Mouse (Mus musculus): Measurements from ENCODE around the gene Ubr3. TPM values are rescaled to one million over a fixed set of nuclear protein-coding genes. Genes with fewer than 3 reads are reported as not detected.
A peak's percentile ranks its signal among the peaks of the same experiment; 100 is the strongest.

Ubr3 gene
- polyA plus RNA-seq, 1 experiment, result 6.3 TPM

DNA sequence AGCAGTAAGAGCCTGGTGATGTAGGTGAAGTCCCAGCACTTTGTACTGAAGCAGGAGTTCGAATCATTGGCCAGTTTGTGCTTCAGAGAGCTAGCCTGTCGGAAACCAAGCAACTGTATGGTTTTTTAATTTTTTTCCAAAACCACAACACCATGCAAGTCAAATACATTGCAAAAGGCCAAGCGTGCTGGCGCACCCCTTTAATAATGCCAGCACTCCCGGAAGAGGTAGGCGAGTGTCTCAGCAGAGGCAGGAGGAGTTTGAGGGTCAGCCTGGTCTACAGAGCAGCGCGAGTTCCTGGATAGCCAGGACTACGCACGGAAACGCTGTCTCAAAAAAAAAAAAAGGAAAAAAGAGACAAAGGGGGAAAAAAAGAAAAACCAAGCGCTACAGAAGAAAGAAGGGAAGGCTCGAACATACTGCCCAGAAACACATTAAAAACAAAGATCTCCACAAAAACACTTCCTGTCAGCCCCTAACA lies 36.0 kb upstream of the Ubr3 start:
- no peaks in the 10 kb centered on the region for H3K27me3 ChIP-seq (ENCODE audit: control insufficient read depth, insufficient read depth, insufficient read length)
- H3K4me3 ChIP-seq (ENCODE audit: insufficient read depth, poor library complexity, severe bottlenecking), result peak overlapping the region; percentile 98
- peaks cover 33% of the 10 kb centered on the region for H3K36me3 ChIP-seq (ENCODE audit: control insufficient read depth, insufficient read depth)
- H3K79me3 ChIP-seq (ENCODE audit: low read depth), result peaks cover 42% of the 10 kb centered on the region
- H3K79me2 ChIP-seq (ENCODE audit: control insufficient read depth, insufficient read depth), result peaks cover 47% of the 10 kb centered on the region
- peak overlapping the region; percentile 41 for H3ac ChIP-seq (ENCODE audit: control insufficient read depth, insufficient read length, low read depth)
- TF ChIP-seq FOSL1 (IDR thresholded peaks at IDR 0.05; ENCODE audit: insufficient read depth, low read length, poor library complexity, severe bottlenecking), result no peak
- TF ChIP-seq CTCF (IDR thresholded peaks at IDR 0.05; ENCODE audit: control insufficient read depth, insufficient read depth, insufficient read length), result no peak
- TF ChIP-seq MAX (IDR thresholded peaks at IDR 0.05), result no peak
- no peak for TF ChIP-seq MYOG (IDR thresholded peaks at IDR 0.05; ENCODE audit: control insufficient read depth, extremely low read depth, insufficient read length)
- no peak for TF ChIP-seq CEBPB (IDR thresholded peaks at IDR 0.05; ENCODE audit: low read depth)
- TF ChIP-seq MYOD1 (IDR thresholded peaks at IDR 0.05; ENCODE audit: control insufficient read depth, insufficient read length, low read depth), result no peak
- TF ChIP-seq USF1 (IDR thresholded peaks at IDR 0.05; ENCODE audit: low read depth), result no peak

DNA sequence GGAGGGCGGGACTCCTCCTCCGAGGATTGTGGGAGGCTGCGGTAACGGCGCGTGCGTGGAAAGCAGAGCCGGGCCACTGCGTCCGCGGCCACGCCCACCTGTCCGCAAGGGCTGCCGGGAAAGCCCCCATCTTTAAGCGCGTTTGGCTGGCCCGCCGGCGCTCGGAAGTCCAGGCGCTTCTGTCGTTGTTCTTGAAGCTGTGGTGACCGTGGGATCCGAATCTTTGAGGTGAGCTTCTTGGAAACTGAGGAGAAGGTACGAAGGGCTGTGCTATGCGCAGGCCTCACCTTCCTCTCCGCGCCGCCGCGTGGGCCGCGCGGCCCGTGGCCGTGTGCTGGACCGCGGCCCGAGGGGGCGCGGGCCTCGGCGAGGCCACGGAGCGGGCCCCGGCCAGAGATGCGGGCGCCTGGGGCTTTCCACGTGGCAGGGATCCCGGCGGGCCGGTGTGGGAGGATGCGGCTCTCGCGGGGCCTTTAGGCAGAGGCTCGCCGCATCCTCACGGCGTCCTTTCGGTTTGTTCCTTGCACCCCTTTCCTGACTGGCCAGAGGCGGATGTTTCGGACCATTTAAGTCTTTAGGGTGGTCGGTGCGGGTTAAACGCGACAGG lies 35.5 kb upstream of the Ubr3 start, which contains the start of gene Ssb:
Gene Ssb (plus strand): TSS at position 78 of the 607 bp plus-strand sequence.
- peaks cover 45% of the 10 kb centered on the region for H3K79me3 ChIP-seq (ENCODE audit: low read depth)
- TF ChIP-seq MAX (IDR thresholded peaks at IDR 0.05) (peak; percentile 62), CTCF (IDR thresholded peaks at IDR 0.05; ENCODE audit: control insufficient read depth, insufficient read depth, insufficient read length) (no peak), MYOG (IDR thresholded peaks at IDR 0.05; ENCODE audit: control insufficient read depth, extremely low read depth, insufficient read length) (no peak), MYOD1 (IDR thresholded peaks at IDR 0.05; ENCODE audit: control insufficient read depth, insufficient read length, low read depth) (no peak)
- peak within 1 kb of the TSS; percentile 98 for H3ac ChIP-seq (ENCODE audit: control insufficient read depth, insufficient read length, low read depth)
- H3K36me3 ChIP-seq (ENCODE audit: control insufficient read depth, insufficient read depth), result peaks cover 39% of the 10 kb centered on the region
- H3K27me3 ChIP-seq (ENCODE audit: control insufficient read depth, insufficient read depth, insufficient read length), result no peaks in the 10 kb centered on the region
- H3K79me2 ChIP-seq (ENCODE audit: control insufficient read depth, insufficient read depth), result peaks cover 53% of the 10 kb centered on the region
- peak within 1 kb of the TSS; percentile 98 for H3K4me3 ChIP-seq (ENCODE audit: insufficient read depth, poor library complexity, severe bottlenecking)

DNA sequence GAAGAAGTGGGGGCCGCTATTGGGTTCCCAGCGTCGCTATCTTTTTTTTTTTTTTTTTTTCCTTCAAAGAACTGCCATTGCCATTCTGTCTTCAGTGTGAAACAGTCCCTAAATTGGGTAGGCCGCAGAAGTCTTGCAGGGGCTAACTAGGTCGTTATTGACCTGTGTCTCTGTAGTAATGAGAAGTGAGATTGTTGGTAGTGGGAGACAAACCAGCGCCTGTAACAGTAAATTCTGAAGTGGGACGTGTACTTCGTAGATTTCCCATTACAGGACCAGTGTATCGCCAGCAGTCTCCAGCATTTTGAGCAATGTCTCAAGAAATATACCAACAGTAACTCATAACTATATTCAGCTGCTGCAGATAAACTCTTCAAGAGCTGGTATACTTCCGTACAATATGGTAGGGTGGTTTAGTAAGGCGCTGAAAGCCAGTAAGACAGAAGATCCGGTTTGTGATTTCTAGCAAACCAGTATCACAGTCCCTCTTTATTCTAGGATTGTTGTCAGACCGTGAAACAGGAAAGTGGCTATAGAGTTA lies 34.9 kb upstream of the Ubr3 start:
- H3K4me3 ChIP-seq (ENCODE audit: insufficient read depth, poor library complexity, severe bottlenecking), result peak overlapping the region; percentile 98
- H3K27me3 ChIP-seq (ENCODE audit: control insufficient read depth, insufficient read depth, insufficient read length), result no peaks in the 10 kb centered on the region
- peaks cover 45% of the 10 kb centered on the region for H3K79me3 ChIP-seq (ENCODE audit: low read depth)
- peaks cover 45% of the 10 kb centered on the region for H3K36me3 ChIP-seq (ENCODE audit: control insufficient read depth, insufficient read depth)
- H3K79me2 ChIP-seq (ENCODE audit: control insufficient read depth, insufficient read depth), result peaks cover 53% of the 10 kb centered on the region
- TF ChIP-seq FOSL1 (IDR thresholded peaks at IDR 0.05; ENCODE audit: insufficient read depth, low read length, poor library complexity, severe bottlenecking) (no peak), MYOG (IDR thresholded peaks at IDR 0.05; ENCODE audit: control insufficient read depth, extremely low read depth, insufficient read length) (no peak), MAX (IDR thresholded peaks at IDR 0.05) (no peak), CTCF (IDR thresholded peaks at IDR 0.05; ENCODE audit: control insufficient read depth, insufficient read depth, insufficient read length) (no peak), CEBPB (IDR thresholded peaks at IDR 0.05; ENCODE audit: low read depth) (no peak), MYOD1 (IDR thresholded peaks at IDR 0.05; ENCODE audit: control insufficient read depth, insufficient read length, low read depth) (no peak), USF1 (IDR thresholded peaks at IDR 0.05; ENCODE audit: low read depth) (no peak)
- H3ac ChIP-seq (ENCODE audit: control insufficient read depth, insufficient read length, low read depth), result peak overlapping the region; percentile 98

DNA sequence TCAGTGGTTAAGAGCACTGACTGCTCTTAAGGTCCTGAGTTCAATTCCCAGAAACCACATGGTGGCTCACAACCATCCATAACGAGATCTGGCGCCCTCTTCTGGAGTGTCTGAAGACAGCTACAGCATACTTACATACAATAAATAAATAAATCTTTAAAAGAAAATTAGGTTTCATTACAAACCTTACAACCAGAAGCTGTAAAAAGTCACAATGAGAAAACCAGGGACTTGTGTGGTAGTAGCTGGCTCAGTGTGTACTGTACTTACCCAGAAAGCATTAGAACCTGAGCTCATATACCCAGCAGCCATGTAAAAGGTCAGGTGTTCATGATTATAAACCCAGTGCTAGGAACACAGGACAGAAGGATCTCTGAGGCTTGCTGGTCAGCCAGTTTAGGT lies 13.1 kb upstream of the Ubr3 start:
- no peak overlapping the region for H3ac ChIP-seq (ENCODE audit: control insufficient read depth, insufficient read length, low read depth)
- H3K79me2 ChIP-seq (ENCODE audit: control insufficient read depth, insufficient read depth), result no peaks in the 10 kb centered on the region
- no peaks in the 10 kb centered on the region for H3K27me3 ChIP-seq (ENCODE audit: control insufficient read depth, insufficient read depth, insufficient read length)
- no peak for TF ChIP-seq FOSL1 (IDR thresholded peaks at IDR 0.05; ENCODE audit: insufficient read depth, low read length, poor library complexity, severe bottlenecking)
- no peak for TF ChIP-seq MYOG (IDR thresholded peaks at IDR 0.05; ENCODE audit: control insufficient read depth, extremely low read depth, insufficient read length)
- no peak for TF ChIP-seq MYOD1 (IDR thresholded peaks at IDR 0.05; ENCODE audit: control insufficient read depth, insufficient read length, low read depth)
- no peak for TF ChIP-seq CEBPB (IDR thresholded peaks at IDR 0.05; ENCODE audit: low read depth)
- no peak for TF ChIP-seq MAX (IDR thresholded peaks at IDR 0.05)
- no peak for TF ChIP-seq USF1 (IDR thresholded peaks at IDR 0.05; ENCODE audit: low read depth)
- no peak for TF ChIP-seq CTCF (IDR thresholded peaks at IDR 0.05; ENCODE audit: control insufficient read depth, insufficient read depth, insufficient read length)
- no peak overlapping the region for H3K4me3 ChIP-seq (ENCODE audit: insufficient read depth, poor library complexity, severe bottlenecking)
- peaks cover 3% of the 10 kb centered on the region for H3K79me3 ChIP-seq (ENCODE audit: low read depth)
- H3K36me3 ChIP-seq (ENCODE audit: control insufficient read depth, insufficient read depth), result no peaks in the 10 kb centered on the region

DNA sequence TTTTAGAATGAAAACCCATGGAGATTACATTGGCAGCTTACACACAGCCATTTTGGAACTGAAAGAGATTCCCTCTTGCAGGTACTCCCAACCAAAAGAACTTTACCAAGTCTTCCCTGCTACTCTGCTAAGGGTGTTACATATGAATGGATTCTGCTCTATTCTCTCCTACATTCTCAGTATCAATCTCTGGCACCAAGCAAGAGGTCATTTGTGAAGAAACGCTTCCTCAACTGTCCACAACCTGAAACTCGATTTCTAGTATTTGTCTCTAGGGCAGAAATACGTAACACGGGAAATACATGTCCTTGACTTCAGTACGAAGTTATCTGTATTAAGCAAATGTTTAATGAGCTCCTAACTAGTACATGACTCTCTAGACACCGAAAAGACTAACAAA lies 12.5 kb upstream of the Ubr3 start:
- Histone ChIP-seq H3K27me3 (ENCODE audit: control insufficient read depth, insufficient read depth, insufficient read length) (no peaks in the 10 kb centered on the region), H3K79me3 (ENCODE audit: low read depth) (peaks cover 3% of the 10 kb centered on the region), H3K36me3 (ENCODE audit: control insufficient read depth, insufficient read depth) (no peaks in the 10 kb centered on the region), H3K79me2 (ENCODE audit: control insufficient read depth, insufficient read depth) (no peaks in the 10 kb centered on the region), H3K4me3 (ENCODE audit: insufficient read depth, poor library complexity, severe bottlenecking) (no peak overlapping the region), H3ac (ENCODE audit: control insufficient read depth, insufficient read length, low read depth) (peak overlapping the region; percentile 64)
- no peak for TF ChIP-seq MYOD1 (IDR thresholded peaks at IDR 0.05; ENCODE audit: control insufficient read depth, insufficient read length, low read depth)
- TF ChIP-seq MYOG (IDR thresholded peaks at IDR 0.05; ENCODE audit: control insufficient read depth, extremely low read depth, insufficient read length), result no peak
- TF ChIP-seq FOSL1 (IDR thresholded peaks at IDR 0.05; ENCODE audit: insufficient read depth, low read length, poor library complexity, severe bottlenecking), result no peak
- no peak for TF ChIP-seq CTCF (IDR thresholded peaks at IDR 0.05; ENCODE audit: control insufficient read depth, insufficient read depth, insufficient read length)
- no peak for TF ChIP-seq CEBPB (IDR thresholded peaks at IDR 0.05; ENCODE audit: low read depth)
- TF ChIP-seq MAX (IDR thresholded peaks at IDR 0.05), result no peak
- no peak for TF ChIP-seq USF1 (IDR thresholded peaks at IDR 0.05; ENCODE audit: low read depth)

All from C2C12 (cell line).